Mouse (Mus musculus) mouse embryonic stem cell (cell line): ENCODE measurements around the gene Phf5a.

ENCODE experiments used
- in situ Hi-C, 2 experiments: fragments of 300-500 bp; cut with MboI; formaldehyde crosslinking; loops; 1 replicate in 1 of 2; 3 replicates in 1 of 2; pipeline ENCODE4 v1.14.3; 2019 to 2020; ENCODE audit warnings: low sequenced_read_pairs in 2 of 2, low pct_unique_long_range_greater_than_20kb in 1 of 2, mixed read lengths in 1 of 2; ENCODE audit not compliant: unreplicated experiment in 1 of 2

The Phf5a gene

GRCm38 (mm10) chr15:81853081-81853480 is 18.6 kb downstream of the Phf5a start:
- in situ Hi-C loops, result no loop called here

- in situ Hi-C loops, result no loop called here
These were observed 19.2 kb downstream of the Phf5a start for GRCm38 (mm10) chr15:81852411-81853000.

- in situ Hi-C loops, result no loop called here
These were observed 20.3 kb downstream of the Phf5a start for GRCm38 (mm10) chr15:81851375-81851774.

- in situ Hi-C loops, result no loop called here
These were observed 21.0 kb downstream of the Phf5a start for GRCm38 (mm10) chr15:81850718-81851117.

GRCm38 (mm10) chr15:81849104-81849503 is 22.6 kb downstream of the Phf5a start:
- in situ Hi-C loops, result no loop called here

- in situ Hi-C loops, result no loop called here
These were observed 23.4 kb downstream of the Phf5a start for GRCm38 (mm10) chr15:81848301-81848700.

DNA sequence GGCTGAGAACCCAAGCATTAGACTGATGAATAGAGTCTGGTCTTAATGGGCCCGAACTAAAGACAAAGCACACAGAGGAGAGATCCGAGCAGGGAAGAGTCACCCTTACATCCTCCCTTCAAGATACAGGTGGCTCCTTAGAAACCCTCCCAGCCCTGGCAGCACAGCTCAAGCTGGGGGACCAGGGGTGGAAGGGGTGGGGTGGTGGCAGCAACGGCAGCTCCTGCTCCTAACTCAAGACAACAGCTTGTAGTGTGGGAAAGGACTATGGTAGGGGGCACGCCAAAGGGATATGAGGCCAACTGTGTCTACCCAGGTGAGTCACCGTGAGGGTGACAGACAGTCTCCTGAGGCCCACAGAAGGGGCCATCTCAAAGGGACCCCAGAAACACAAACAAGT is 23.9 kb downstream of the Phf5a start:
- in situ Hi-C loops, result no loop called here

- in situ Hi-C loops, result no loop called here
These were observed 24.6 kb downstream of the Phf5a start for GRCm38 (mm10) chr15:81847161-81847560.

GRCm38 (mm10) chr15:81846755-81847154 is 25.0 kb downstream of the Phf5a start:
- in situ Hi-C loops, result no loop called here

DNA sequence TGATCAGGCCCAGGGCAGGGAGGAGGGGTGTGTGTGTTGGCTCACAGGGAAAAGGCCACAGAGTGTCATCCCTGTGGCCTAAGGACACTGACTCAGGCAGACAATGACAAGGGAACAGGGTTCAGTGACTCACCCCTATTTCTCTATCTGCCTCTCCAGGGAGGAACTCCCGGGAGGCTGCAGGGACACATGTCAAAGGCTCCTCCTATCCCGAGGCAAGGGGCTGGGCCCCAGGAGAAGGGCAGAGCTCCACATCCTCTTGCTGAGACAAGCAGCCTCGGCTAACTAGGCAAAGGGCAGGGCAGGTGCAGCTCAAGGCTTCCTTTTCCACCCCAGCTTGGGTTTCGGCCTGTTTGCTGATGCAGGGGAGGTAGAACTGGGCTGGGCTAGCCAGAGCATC is 26.0 kb downstream of the Phf5a start:
- in situ Hi-C loops, result no loop called here

- in situ Hi-C loops, result no loop called here
These were observed 26.6 kb downstream of the Phf5a start for GRCm38 (mm10) chr15:81845033-81845625.

DNA sequence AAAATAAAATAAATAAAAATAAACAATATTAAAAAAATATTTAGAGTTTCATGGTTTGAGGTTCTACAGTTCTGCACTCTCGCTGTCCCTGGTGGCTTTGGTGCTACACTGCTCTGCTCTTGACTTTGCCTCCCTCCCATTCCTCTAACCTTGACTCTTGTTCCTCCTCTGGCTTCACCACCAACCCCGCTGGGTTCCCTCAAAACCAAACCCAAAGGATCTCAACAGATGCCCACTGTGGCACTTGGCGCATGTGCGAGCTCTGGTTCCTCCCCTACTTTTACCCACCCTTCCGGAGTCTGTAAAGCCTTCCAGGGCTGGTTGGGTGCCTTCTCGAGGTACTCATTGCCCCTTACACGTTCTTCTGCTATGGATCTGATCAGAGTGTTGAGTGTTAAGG is 29.4 kb downstream of the Phf5a start:
- in situ Hi-C loops, result no loop called here

DNA sequence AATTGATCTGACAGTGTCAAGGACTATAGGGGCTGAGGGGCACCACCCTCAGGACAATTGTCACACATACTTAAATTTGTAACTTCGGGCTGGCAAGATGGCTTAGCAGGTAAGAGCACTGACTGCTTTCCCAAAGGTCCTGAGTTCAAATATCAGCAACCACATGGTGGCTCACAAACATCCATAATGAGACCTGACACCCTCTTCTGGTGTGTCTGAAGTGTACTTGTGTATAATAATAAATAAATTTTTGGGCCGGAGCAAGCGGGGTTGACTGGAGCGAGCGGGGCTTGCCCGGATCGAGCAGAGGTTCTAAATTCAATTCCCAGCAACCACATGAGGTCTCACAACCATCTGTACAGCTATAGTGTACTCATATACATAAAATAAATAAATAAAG is 31.4 kb downstream of the Phf5a start:
- in situ Hi-C loops, result no loop called here

DNA sequence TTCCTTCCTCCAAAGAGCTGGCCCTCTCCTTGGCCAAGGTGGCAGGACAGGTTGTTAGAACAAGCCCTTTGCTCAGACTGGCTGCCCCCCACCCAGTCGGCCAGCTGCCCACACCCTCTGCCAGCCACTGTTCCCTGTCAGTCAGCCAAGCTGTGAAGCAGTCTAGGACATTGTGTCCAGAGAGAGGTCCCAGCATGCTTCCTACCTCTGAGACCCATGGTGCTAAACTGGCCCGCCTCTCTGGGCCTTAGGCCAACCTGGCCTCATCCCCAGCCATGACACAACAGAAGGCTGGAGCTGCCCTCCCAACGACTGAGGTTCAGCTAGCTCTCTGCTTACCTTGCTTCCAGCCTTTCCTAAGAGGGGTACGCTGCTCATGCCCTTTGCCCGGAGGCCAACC is 32.1 kb downstream of the Phf5a start:
- in situ Hi-C loops, result no loop called here

DNA sequence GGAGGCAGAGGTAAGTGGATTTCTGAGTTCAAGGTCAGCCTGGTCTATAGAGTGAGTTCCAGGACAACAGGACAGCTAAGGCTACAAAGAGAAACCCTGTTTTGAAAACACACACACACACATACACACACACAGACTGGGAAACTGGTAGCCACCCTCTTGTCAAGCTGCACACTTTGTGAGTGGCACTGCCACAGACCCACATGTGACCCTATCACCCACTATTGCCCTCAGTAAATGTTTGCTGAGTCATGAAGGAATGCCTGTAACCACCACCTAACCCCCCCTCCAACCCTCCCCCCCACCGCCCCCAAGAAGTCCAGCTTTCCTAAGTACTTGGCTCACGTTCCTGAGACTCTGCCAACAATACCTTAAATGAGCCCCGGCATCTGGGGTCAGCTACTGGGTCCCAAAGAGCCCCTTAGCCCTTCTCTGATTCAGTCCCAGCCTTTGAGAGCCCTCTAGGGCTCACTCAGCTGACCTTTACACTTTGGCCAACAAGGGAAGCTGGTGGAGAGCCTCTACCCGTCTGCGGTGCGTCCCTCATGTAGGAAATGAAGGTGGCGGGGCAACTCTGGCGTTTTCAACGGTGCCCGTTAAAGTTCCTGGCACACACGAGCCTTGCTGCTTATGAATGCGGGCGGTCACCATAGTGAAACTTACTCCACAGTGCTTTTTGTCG is 33.0 kb downstream of the Phf5a start:
- in situ Hi-C loops, result no loop called here

DNA sequence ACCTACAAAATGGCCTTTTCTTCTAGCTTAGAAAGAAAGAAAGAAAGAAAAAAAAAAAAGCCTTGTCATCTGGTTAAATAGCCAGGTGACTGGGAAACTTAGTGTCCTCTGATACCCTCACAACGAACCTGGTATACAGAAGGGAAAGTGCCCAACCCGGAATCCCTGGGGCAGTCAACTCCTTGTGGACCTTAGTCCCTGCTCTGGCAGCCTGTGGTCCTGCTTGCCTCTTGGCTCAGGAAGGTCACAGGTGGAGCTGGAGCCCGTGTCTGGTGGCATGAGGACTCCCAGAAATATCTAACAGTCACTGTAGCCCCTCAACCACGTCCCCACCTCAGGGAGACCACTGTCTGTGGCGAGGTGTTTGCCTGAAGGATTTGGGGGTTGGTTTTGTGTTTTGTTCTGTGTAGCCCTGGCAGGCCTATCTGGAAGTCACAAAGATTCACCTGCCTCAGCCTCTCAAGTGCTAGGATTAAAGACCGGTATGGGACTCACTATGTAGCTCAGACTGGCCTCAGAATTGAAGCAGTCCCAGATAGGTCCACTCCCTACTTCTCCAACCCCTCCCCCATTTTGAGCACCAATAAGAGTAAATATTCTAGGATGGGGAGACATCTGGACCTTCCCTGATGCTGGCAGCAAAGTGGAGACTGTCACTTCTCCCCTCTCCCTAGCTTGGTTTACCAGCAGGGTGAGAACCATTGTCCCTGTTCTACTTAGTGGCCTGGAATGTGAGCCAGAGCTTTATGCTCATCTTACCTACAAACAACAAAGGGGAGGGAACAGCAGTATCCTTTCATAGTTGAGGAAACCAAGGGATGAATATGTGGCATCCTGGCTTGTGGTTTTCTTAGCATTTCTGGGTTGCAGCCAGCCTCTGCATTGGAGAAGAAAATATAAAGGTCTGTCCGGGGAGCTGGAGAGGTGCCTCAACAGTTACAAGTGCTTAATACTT is 34.5 kb downstream of the Phf5a start:
- in situ Hi-C loops, result no loop called here

GRCm38 (mm10) chr15:81836124-81836821 is 35.4 kb downstream of the Phf5a start:
- in situ Hi-C loops, result no loop called here

DNA sequence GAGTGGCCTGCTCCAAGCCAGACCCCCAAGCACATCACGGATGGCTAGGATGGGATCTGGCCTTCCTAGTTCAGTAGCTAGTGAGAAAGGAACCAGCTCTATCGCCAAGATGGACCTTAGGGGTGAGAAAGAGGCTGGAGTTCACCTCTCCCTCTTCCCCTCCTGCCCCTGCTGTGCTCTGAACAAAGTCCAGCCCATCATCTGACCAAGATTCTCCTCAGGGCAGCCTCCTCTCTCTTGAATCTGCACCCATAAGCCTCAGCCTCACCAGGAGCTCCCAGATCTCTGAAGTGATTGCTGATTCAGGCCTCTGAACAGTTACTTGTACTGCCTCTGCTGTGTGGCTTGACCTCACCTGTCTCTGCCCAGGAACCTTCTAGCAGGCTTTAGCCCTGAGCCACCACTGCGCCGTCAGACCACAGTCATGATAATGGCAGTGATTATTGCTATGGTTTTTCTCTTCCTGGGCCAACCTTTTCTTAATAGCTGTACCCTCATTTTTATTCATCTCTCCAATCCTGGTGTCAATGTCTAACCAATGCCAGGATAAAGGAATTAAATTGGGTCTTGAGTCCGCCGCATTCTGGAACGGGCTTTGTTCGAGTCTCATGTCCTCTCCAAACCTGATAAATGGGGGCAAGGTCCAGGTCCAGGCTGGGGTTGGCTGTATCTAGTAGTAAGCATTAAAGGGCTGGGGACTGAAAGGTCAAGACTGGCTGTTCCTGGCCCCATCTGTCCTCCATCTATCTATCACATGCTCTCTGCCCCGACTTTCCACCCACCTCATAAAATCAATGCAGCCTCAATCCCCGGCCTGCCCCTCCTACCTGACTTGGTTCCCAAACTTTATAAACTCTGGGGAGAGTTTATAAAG is 36.5 kb downstream of the Phf5a start:
- in situ Hi-C loops, result no loop called here
